Mouse (Mus musculus): Measurements from ENCODE around the gene Tubb5. TPM values are rescaled to one million over a fixed set of nuclear protein-coding genes. Genes with fewer than 3 reads are reported as not detected.

The Tubb5 gene
- polyA plus RNA-seq (2014; fragmentation: Illumina TruSeq; extraction: RNeasy Lipid Tissue Mini Kit (QIAGEN cat#74804); ENCODE audit: low read depth, low replicate concordance), result 11.5 TPM

GRCm38 (mm10) chr17:35838122-35838544 is at the start of gene Tubb5:
Tubb5 (minus strand) TSS chr17:35838306.

DNA sequence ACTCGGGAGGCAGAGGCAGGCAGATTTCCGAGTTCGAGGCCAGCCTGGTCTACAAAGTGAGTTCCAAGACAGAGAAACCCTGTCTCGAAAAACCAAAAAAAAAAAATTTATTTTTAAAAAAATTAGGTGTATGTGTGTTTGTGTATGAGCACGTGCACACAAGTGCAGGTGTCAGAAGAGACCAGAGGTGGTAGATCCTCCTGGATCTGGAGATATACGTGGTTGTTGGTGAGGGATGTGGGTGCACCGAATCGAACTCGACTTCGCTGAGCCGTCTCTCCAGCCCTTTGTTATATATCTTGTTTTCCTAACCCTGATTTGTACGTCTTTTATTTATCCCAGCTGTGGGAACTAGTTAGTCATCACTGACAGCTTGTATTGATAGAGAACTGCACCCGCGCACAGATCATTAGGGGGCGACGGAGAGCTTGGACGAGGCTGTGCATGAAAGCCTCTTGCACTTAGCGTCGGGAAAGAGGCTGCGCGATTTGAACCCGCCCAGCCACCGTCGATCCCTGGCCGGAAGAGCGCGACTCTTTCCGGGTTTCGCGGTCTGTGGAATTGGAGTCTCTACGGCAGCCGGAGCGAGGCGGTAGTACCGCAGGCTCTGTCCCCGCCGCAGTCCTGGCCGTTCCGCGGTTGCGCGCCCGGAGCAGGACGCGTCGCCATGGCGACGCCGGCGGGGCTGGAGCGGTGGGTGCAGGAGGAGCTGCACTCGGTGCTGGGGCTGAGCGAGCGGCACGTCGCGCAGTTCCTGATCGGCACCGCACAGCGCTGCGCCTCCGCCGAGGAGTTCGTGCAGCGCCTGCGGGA is 41.3 kb upstream of the Tubb5 start, which contains the start of gene Dhx16:
Gene Dhx16, plus strand, starts transcription at position 575 of the 813 bp plus-strand sequence.

DNA sequence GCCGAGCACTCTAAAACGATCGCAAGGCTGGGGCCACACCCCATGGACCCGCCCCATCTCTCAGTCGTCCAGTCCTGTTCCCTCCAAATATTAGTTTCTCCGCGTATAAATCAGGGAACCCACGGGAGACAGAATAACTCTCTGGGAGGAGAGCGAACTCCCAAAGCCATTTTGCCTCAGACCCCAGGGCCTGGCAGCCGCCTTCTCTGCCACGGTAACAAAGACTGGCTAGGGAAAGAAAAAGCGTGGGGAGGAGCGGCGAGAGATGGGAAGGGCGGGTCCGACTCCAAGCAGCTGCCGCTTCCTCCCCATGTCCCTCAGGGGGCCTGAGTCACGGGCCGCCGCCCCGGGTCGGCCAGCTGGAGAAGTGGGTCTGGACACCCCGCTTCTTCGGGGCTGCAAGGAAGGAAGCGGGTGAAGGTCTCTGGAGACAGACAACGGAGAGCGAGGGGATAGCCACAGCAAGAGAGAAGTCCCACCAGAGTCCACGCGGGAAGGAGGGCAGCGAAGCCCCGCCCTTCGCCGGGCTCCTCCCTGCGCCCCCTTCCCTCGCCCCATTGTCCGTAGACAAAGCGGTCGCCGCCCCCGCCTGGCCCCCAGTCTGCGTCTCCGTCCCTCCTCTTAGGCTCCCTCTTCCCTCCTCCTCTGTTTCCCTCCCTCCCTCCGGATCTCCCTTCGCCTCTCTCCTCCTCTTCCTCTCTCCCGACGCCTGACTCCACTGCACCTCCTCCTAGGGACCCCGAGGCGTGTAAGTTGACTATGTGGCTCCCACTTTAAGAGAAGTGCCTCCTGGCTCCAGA is 27.6 kb upstream of the Tubb5 start, which contains the start of gene Ppp1r18:
Gene Ppp1r18, plus strand, starts transcription at position 113 of the 800 bp plus-strand sequence.

GRCm38 (mm10) chr17:35861198-35861857 is 23.2 kb upstream of the Tubb5 start, which contains the start of gene Nrm:
Nrm (plus strand) TSS chr17:35861318.

DNA sequence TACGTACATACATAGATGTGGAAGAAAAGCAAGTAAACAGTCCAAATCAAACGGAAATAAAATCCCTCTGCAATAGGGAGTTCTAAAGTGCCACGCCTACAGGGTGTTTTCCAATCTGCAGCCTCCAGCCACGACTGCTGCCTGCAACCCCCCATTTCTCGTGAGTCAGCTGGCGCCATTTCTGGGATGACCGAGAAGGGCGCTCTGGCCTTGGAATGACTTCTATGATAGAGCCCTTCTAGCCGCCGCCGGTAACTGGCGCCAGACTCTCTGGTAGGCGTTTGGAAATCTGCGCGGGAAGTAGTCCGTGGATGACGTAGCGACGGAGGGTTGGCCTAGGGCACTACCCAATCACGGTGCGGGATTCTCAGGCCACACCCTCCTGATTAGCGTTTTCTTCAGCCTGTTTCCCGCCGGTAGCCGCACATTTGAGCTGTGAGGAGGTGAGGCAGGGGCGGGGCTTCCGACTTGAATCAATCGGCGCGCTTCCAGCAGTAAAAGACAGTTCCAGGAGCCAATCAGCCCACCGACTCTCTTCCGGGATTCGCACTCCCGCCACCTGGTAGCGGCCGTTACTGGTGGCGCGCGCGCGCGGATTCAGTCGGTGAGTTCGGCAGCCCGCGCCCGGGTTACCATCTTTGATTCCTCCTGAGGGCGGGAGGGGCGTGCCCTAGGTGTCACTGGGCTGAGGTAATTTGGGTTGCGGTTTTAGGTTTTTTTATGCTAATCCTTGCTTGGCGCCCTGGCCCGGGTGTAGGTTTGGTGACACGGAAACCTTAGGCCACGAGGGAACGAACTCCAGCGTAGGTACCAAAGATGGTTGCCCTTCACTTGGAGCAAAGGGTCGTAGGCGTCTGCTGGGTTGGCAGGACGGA is 3.2 kb upstream of the Tubb5 start, which contains the start of gene Mdc1:
Gene Mdc1, plus strand, starts transcription at position 440 of the 875 bp plus-strand sequence.

DNA sequence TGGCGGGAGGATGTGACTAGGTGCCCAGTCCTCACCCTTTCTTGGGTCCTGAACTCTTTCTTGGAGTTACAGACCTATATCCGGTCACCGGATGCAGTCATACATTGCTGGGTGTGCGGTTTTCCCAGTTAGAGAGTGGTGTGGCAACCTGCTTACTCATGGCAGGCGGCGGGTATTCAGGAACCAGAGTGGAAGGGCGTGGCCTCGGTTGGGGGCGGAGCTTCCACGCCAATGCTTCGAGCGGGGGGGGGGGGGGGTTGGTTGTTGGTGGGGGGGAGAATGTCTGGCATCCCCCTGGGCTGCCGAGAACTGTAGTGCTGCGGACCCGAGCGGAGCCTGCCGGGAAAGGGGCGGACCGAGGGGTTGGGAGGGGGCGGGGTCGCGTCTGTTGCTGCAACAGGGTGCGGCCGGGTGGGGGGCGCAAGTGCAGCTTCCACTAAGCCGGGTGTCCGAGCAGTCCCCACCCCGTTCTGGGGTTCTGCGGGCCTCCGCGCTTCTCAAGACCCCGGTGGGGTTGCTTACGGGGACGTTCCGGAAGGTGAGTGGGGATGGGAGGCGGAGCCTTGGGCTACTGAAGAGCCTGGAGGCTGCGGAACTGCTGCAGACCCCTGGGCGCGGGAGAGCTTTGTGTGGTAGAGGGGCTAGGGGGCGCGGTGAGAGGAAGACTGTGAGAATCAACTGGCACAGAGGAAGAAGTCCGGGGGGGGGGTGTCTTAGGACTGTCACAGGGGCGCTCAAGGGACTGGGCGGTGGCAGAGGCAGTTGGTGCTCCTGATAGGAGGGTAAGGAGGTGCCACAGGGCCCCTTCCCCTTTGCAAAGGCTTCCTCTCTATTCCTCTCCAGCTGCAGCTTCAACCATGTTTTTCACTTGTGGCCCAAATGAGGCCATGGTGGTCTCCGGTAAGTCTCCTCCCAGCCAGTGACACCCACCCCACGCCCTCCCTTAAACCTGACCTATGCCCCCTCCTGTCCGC is 14.9 kb downstream of the Tubb5 start, which contains the start of gene Flot1:
Gene Flot1, plus strand, starts transcription at position 267 of the 974 bp plus-strand sequence.

GRCm38 (mm10) chr17:35821439-35822430 is 16.4 kb downstream of the Tubb5 start, which contains the start of gene Ier3:
Ier3 (plus strand) TSS chr17:35821684.

Other genes with a start within 250 kb of the Tubb5 start
- gene Sfta2, start 236.8 kb downstream of the Tubb5 start, polyA plus RNA-seq (2014; fragmentation: Illumina TruSeq; extraction: RNeasy Lipid Tissue Mini Kit (QIAGEN cat#74804); ENCODE audit: low read depth, low replicate concordance), result not detected
- gene Gm9573, start 211.7 kb downstream of the Tubb5 start, polyA plus RNA-seq (2014; fragmentation: Illumina TruSeq; extraction: RNeasy Lipid Tissue Mini Kit (QIAGEN cat#74804); ENCODE audit: low read depth, low replicate concordance), result not detected
- gene Mucl3, start 194.6 kb downstream of the Tubb5 start, polyA plus RNA-seq (2014; fragmentation: Illumina TruSeq; extraction: RNeasy Lipid Tissue Mini Kit (QIAGEN cat#74804); ENCODE audit: low read depth, low replicate concordance), result not detected
- gene Vars2, start 170.7 kb downstream of the Tubb5 start, polyA plus RNA-seq (2014; fragmentation: Illumina TruSeq; extraction: RNeasy Lipid Tissue Mini Kit (QIAGEN cat#74804); ENCODE audit: low read depth, low replicate concordance), result 1.1 TPM
- gene Gtf2h4, start 164.6 kb downstream of the Tubb5 start, polyA plus RNA-seq (2014; fragmentation: Illumina TruSeq; extraction: RNeasy Lipid Tissue Mini Kit (QIAGEN cat#74804); ENCODE audit: low read depth, low replicate concordance), result 1.7 TPM
- 7.2 TPM for gene Ddr1, start 133.7 kb downstream of the Tubb5 start, polyA plus RNA-seq (2014; fragmentation: Illumina TruSeq; extraction: RNeasy Lipid Tissue Mini Kit (QIAGEN cat#74804); ENCODE audit: low read depth, low replicate concordance)
- 13.7 TPM for gene Ier3, start 16.6 kb downstream of the Tubb5 start, polyA plus RNA-seq (2014; fragmentation: Illumina TruSeq; extraction: RNeasy Lipid Tissue Mini Kit (QIAGEN cat#74804); ENCODE audit: low read depth, low replicate concordance)
- 7.4 TPM for gene Flot1, start 15.1 kb downstream of the Tubb5 start, polyA plus RNA-seq (2014; fragmentation: Illumina TruSeq; extraction: RNeasy Lipid Tissue Mini Kit (QIAGEN cat#74804); ENCODE audit: low read depth, low replicate concordance)
- gene Mdc1, start 3.2 kb upstream of the Tubb5 start, polyA plus RNA-seq (2014; fragmentation: Illumina TruSeq; extraction: RNeasy Lipid Tissue Mini Kit (QIAGEN cat#74804); ENCODE audit: low read depth, low replicate concordance), result 7.1 TPM
- 0.32 TPM for gene Nrm, start 23.0 kb upstream of the Tubb5 start, polyA plus RNA-seq (2014; fragmentation: Illumina TruSeq; extraction: RNeasy Lipid Tissue Mini Kit (QIAGEN cat#74804); ENCODE audit: low read depth, low replicate concordance)
- 0.49 TPM for gene Ppp1r18, start 27.3 kb upstream of the Tubb5 start, polyA plus RNA-seq (2014; fragmentation: Illumina TruSeq; extraction: RNeasy Lipid Tissue Mini Kit (QIAGEN cat#74804); ENCODE audit: low read depth, low replicate concordance)
- 21.8 TPM for gene Dhx16, start 41.5 kb upstream of the Tubb5 start, polyA plus RNA-seq (2014; fragmentation: Illumina TruSeq; extraction: RNeasy Lipid Tissue Mini Kit (QIAGEN cat#74804); ENCODE audit: low read depth, low replicate concordance)
- 38.4 TPM for gene 2310061I04Rik, start 59.1 kb upstream of the Tubb5 start, polyA plus RNA-seq (2014; fragmentation: Illumina TruSeq; extraction: RNeasy Lipid Tissue Mini Kit (QIAGEN cat#74804); ENCODE audit: low read depth, low replicate concordance)
- 7.0 TPM for gene Atat1, start 71.8 kb upstream of the Tubb5 start, polyA plus RNA-seq (2014; fragmentation: Illumina TruSeq; extraction: RNeasy Lipid Tissue Mini Kit (QIAGEN cat#74804); ENCODE audit: low read depth, low replicate concordance)
- 17.0 TPM for gene Mrps18b, start 78.1 kb upstream of the Tubb5 start, polyA plus RNA-seq (2014; fragmentation: Illumina TruSeq; extraction: RNeasy Lipid Tissue Mini Kit (QIAGEN cat#74804); ENCODE audit: low read depth, low replicate concordance)
- gene Ppp1r10, start 78.1 kb upstream of the Tubb5 start, polyA plus RNA-seq (2014; fragmentation: Illumina TruSeq; extraction: RNeasy Lipid Tissue Mini Kit (QIAGEN cat#74804); ENCODE audit: low read depth, low replicate concordance), result 28.8 TPM
- 35.2 TPM for gene Abcf1, start 131.5 kb upstream of the Tubb5 start, polyA plus RNA-seq (2014; fragmentation: Illumina TruSeq; extraction: RNeasy Lipid Tissue Mini Kit (QIAGEN cat#74804); ENCODE audit: low read depth, low replicate concordance)
- 1.0 TPM for gene Gnl1, start 141.5 kb upstream of the Tubb5 start, polyA plus RNA-seq (2014; fragmentation: Illumina TruSeq; extraction: RNeasy Lipid Tissue Mini Kit (QIAGEN cat#74804); ENCODE audit: low read depth, low replicate concordance)
- 1.6 TPM for gene Prr3, start 141.9 kb upstream of the Tubb5 start, polyA plus RNA-seq (2014; fragmentation: Illumina TruSeq; extraction: RNeasy Lipid Tissue Mini Kit (QIAGEN cat#74804); ENCODE audit: low read depth, low replicate concordance)
- gene H2-T24, start 182.3 kb upstream of the Tubb5 start, polyA plus RNA-seq (2014; fragmentation: Illumina TruSeq; extraction: RNeasy Lipid Tissue Mini Kit (QIAGEN cat#74804); ENCODE audit: low read depth, low replicate concordance), result 4.6 TPM
- 6.1 TPM for gene H2-T23, start 194.5 kb upstream of the Tubb5 start, polyA plus RNA-seq (2014; fragmentation: Illumina TruSeq; extraction: RNeasy Lipid Tissue Mini Kit (QIAGEN cat#74804); ENCODE audit: low read depth, low replicate concordance)
- 17.7 TPM for gene H2-T22, start 204.4 kb upstream of the Tubb5 start, polyA plus RNA-seq (2014; fragmentation: Illumina TruSeq; extraction: RNeasy Lipid Tissue Mini Kit (QIAGEN cat#74804); ENCODE audit: low read depth, low replicate concordance)
- not detected for gene Gm6034, start 204.7 kb upstream of the Tubb5 start, polyA plus RNA-seq (2014; fragmentation: Illumina TruSeq; extraction: RNeasy Lipid Tissue Mini Kit (QIAGEN cat#74804); ENCODE audit: low read depth, low replicate concordance)
- 0.89 TPM for gene Gm11127, start 220.1 kb upstream of the Tubb5 start, polyA plus RNA-seq (2014; fragmentation: Illumina TruSeq; extraction: RNeasy Lipid Tissue Mini Kit (QIAGEN cat#74804); ENCODE audit: low read depth, low replicate concordance)

All from kidney, adult 10 weeks (tissue).